Mouse (Mus musculus) layer of hippocampus, adult 2 months (tissue): ENCODE measurements around the gene Hk2. TPM values are rescaled to one million over a fixed set of nuclear protein-coding genes. Genes with fewer than 3 reads are reported as not detected.
"Not testable (repeated sequence)": the region's sequence is repeated elsewhere in the genome, so short reads cannot be mapped to it uniquely, and the experiment has no call there.

Experiments used
- DNase-seq, 2 experiments: peaks; one replicate each; pipeline ENCODE4 v3.0.0; 2022; ENCODE audit warnings: low spot score in 2 of 2
- H3K27ac ChIP-seq: fragments of 200-600 bp; 2 replicates; pipeline ENCODE4 v1.8.1; 2022
- H3K4me3 ChIP-seq: fragments of 200-600 bp; 2 replicates; pipeline ENCODE4 v1.8.1; 2022; ENCODE audit warnings: mild to moderate bottlenecking
- CTCF ChIP-seq: fragments of 200-600 bp; conservative IDR thresholded peaks from 2 replicates; pipeline ENCODE4 v1.8.1; 2022; ENCODE audit warnings: antibody characterized with exemption, mild to moderate bottlenecking, moderate library complexity
- total RNA-seq, 2 experiments: library from RNA; stranded (reverse); gene quantifications; 2 replicates each; pipeline ENCODE4 v1.2.3; 2021

Gene Hk2
- total RNA-seq, 2 experiments from 2014 or later: 7.0 to 7.4 TPM

- no peak for DNase-seq
- no peak overlapping the region for H3K4me3 ChIP-seq
- no peak overlapping the region for H3K27ac ChIP-seq
- no peak for TF ChIP-seq CTCF
These were observed 90.1 kb downstream of the Hk2 start for GRCm38 (mm10) chr6:82684136-82684535.

- not testable (repeated sequence) for H3K4me3 ChIP-seq, DNase-seq, H3K27ac ChIP-seq
These were observed 95.0 kb downstream of the Hk2 start for GRCm38 (mm10) chr6:82679286-82679685.

- not testable (repeated sequence) for DNase-seq, H3K27ac ChIP-seq, H3K4me3 ChIP-seq
- 0 out of 2 replicates have a peak, but pooled peaks have one; percentile 13 for TF ChIP-seq CTCF
These were observed 96.6 kb downstream of the Hk2 start for GRCm38 (mm10) chr6:82677629-82678028.

Other genes starting within 250 kb of the Hk2 start
- gene Pole4, start 69.1 kb downstream of the Hk2 start, total RNA-seq: 10 to 100 TPM; 36.4 to 36.7 TPM
- 10 to 100 TPM; 41.0 to 44.0 TPM for gene Sema4f, start 165.3 kb upstream of the Hk2 start, total RNA-seq
- not detected for gene M1ap, start 172.4 kb upstream of the Hk2 start, total RNA-seq